Mouse (Mus musculus) R1 (cell line): Measurements from ENCODE around the gene Bcorl1.
"Not testable (repeated sequence)": the region's sequence is repeated elsewhere in the genome, so short reads cannot be mapped to it uniquely, and the experiment has no call there.

ENCODE experiments used
- DNase-seq: peaks from one replicate; pipeline ENCODE4 v3.0.0-alpha.2; 2018; ENCODE audit warnings: low read depth, low spot score

Gene Bcorl1

GRCm38 (mm10) chrX:48389380-48389779, 48.2 kb downstream of the Bcorl1 start:
- no peak for DNase-seq

GRCm38 (mm10) chrX:48399994-48400393, 58.8 kb downstream of the Bcorl1 start:
- no peak for DNase-seq

GRCm38 (mm10) chrX:48405141-48405540, 64.0 kb downstream of the Bcorl1 start:
- no peak for DNase-seq

GRCm38 (mm10) chrX:48409611-48410387, 68.6 kb downstream of the Bcorl1 start:
- DNase-seq, result peak; percentile 83

- DNase-seq, result no peak
These were observed 69.2 kb downstream of the Bcorl1 start for GRCm38 (mm10) chrX:48410388-48410776.

- no peak for DNase-seq
These were observed 71.5 kb downstream of the Bcorl1 start for GRCm38 (mm10) chrX:48412629-48413028.

- no peak for DNase-seq
These were observed 73.1 kb downstream of the Bcorl1 start for GRCm38 (mm10) chrX:48414291-48414690.

GRCm38 (mm10) chrX:48418417-48418816, 77.3 kb downstream of the Bcorl1 start:
- DNase-seq, result no peak

GRCm38 (mm10) chrX:48422986-48423385, 81.8 kb downstream of the Bcorl1 start:
- peak; percentile 63 for DNase-seq

- DNase-seq, result no peak
These were observed 82.5 kb downstream of the Bcorl1 start for GRCm38 (mm10) chrX:48423671-48424070.

- DNase-seq, result no peak
These were observed 83.4 kb downstream of the Bcorl1 start for GRCm38 (mm10) chrX:48424583-48424982.

GRCm38 (mm10) chrX:48425280-48425679, 84.1 kb downstream of the Bcorl1 start:
- no peak for DNase-seq

GRCm38 (mm10) chrX:48428241-48428640, 87.1 kb downstream of the Bcorl1 start:
- no peak for DNase-seq

- no peak for DNase-seq
These were observed 87.5 kb downstream of the Bcorl1 start for GRCm38 (mm10) chrX:48428642-48429041.

GRCm38 (mm10) chrX:48429100-48429499, 87.9 kb downstream of the Bcorl1 start:
- no peak for DNase-seq

- peak; percentile 72 for DNase-seq
These were observed 88.4 kb downstream of the Bcorl1 start for GRCm38 (mm10) chrX:48429538-48429937.

GRCm38 (mm10) chrX:48432599-48433526, 91.7 kb downstream of the Bcorl1 start:
- DNase-seq, result peak; percentile 68

- peak; percentile 75 for DNase-seq
These were observed 92.4 kb downstream of the Bcorl1 start for GRCm38 (mm10) chrX:48433527-48433899.

- no peak for DNase-seq
These were observed 93.1 kb downstream of the Bcorl1 start for GRCm38 (mm10) chrX:48434251-48434650.

GRCm38 (mm10) chrX:48435477-48435900, 94.3 kb downstream of the Bcorl1 start:
- DNase-seq, result no peak

- not testable (repeated sequence) for DNase-seq
These were observed 94.9 kb downstream of the Bcorl1 start for GRCm38 (mm10) chrX:48436082-48436481.

GRCm38 (mm10) chrX:48439036-48439435, 97.9 kb downstream of the Bcorl1 start:
- DNase-seq, result no peak

- DNase-seq, result no peak
These were observed 100.4 kb downstream of the Bcorl1 start for GRCm38 (mm10) chrX:48441548-48441947.
